Mouse (Mus musculus): ENCODE measurements around the gene Abcg8. TPM values are rescaled to one million over a fixed set of nuclear protein-coding genes. Genes with fewer than 3 reads are reported as not detected.

Gene Abcg8
- polyA plus RNA-seq (2012; ENCODE audit: insufficient read depth, low replicate concordance) = 0.04 and 1.2 TPM in 2 replicates

DNA sequence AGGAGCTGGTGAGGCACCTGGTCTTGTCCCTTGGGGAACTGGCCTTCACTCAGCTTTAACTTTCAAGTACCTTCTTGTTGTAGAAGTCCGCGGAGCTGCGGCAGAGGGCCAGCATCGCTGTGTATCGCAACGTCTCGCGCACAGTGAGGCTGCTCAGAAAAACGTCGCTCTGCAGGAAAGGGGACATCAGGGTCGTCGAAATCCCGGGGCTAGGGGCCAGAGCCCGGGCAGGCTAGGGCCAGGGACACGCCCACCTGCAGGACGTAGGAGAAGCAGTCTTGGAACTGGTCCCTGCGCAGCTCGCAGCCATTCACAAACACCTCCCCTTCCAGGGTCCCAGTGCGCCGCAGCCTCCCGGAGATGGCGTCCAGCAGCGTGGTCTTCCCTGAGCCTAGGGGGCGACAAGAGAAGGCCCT, at the start of gene Abcg8:
TSS of gene Abcg8 (plus strand) at position 352 of the 416 bp plus-strand sequence.
- Histone ChIP-seq H3K9me3 (no peaks in the 10 kb centered on the region), H3K36me3 (replicated peaks; ENCODE audit: low read length) (no peaks in the 10 kb centered on the region), H3K4me1 (peaks cover 5% of the 10 kb centered on the region), H3K27me3 (replicated peaks) (peaks cover 63% of the 10 kb centered on the region), H3K4me3 (replicated peaks) (peak within 1 kb of the TSS; percentile 7)
- TF ChIP-seq FLI1 (IDR thresholded peaks at IDR 0.05; ENCODE audit: low read length) = no peak
- TF ChIP-seq GATA1 (IDR thresholded peaks at IDR 0.05; ENCODE audit: borderline replicate concordance, low read length) = no peak

DNA sequence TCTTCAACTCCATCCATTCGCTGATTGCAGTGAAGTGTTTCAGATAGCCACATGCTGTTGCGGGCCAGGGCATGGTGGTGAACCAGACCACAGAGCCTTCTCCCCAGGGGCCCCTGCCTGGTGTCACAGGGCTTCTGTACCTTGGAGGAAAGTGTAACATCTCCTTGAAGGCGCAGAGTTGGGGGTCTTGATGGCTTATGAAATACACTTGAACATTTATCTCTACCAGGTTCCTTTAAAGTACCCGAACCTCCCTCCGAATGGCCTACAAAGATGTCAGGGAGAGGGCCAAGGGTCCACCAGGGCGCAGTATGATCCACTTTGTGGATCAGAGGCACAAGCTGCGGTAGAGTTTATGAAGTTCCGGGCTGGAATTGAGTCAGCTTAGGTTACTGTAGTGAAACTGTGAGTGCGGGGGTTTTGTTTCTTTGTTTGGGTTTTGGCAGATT, 49.2 kb upstream of the Abcg8 start:
- Histone ChIP-seq H3K27me3 (replicated peaks) (peaks cover 4% of the 10 kb centered on the region), H3K36me3 (replicated peaks; ENCODE audit: low read length) (no peaks in the 10 kb centered on the region), H3K4me1 (peaks cover 9% of the 10 kb centered on the region), H3K9me3 (peaks cover 7% of the 10 kb centered on the region), H3K4me3 (replicated peaks) (peak overlapping the region; percentile 26)
- no peak for TF ChIP-seq FLI1 (IDR thresholded peaks at IDR 0.05; ENCODE audit: low read length)
- no peak for TF ChIP-seq GATA1 (IDR thresholded peaks at IDR 0.05; ENCODE audit: borderline replicate concordance, low read length)

DNA sequence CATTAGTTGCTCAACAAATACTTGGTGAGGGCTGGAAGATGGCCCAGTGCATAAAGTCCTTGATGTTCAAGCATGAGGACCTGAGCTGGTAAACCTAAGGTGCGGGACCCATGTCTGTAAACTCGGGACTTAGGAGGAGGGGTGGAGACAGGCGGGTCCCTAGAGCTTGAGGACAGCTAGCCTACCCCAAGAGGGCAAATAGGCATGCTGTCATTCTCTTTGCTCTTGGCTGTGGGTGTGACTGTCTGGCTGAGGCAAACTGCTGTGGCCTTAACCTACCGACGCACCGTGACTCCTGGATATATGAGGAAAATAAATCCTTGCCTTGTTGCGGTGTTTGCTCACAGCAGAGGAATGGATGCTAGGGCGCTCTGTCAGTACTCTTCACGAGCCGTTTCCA, 48.4 kb upstream of the Abcg8 start:
- Histone ChIP-seq H3K4me3 (replicated peaks) (no peak overlapping the region), H3K9me3 (peaks cover 7% of the 10 kb centered on the region), H3K27me3 (replicated peaks) (peaks cover 4% of the 10 kb centered on the region), H3K36me3 (replicated peaks; ENCODE audit: low read length) (no peaks in the 10 kb centered on the region), H3K4me1 (peaks cover 9% of the 10 kb centered on the region)
- TF ChIP-seq FLI1 (IDR thresholded peaks at IDR 0.05; ENCODE audit: low read length) (no peak), GATA1 (IDR thresholded peaks at IDR 0.05; ENCODE audit: borderline replicate concordance, low read length) (no peak)

DNA sequence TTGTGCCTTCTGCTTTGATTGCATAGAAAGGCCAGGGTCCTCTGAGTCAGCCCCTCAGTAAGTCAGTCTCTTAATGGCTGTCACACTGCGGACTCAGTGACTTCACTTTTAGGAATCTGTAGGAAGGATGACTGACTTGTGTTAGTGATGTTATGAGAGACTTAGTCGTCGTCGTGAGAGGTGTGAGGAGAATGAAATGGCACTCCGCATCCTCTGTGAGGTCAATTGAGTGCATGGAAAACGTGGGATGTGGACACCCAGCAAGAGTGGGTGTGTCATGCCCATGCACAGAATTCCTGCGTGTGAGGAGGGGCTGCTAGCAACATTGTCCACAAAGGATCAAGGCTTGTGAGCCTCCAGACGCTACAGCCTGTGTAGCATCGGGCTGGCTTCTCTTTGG, 47.5 kb upstream of the Abcg8 start:
- TF ChIP-seq FLI1 (IDR thresholded peaks at IDR 0.05; ENCODE audit: low read length) = no peak
- no peak for TF ChIP-seq GATA1 (IDR thresholded peaks at IDR 0.05; ENCODE audit: borderline replicate concordance, low read length)
- Histone ChIP-seq H3K36me3 (replicated peaks; ENCODE audit: low read length) (no peaks in the 10 kb centered on the region), H3K27me3 (replicated peaks) (peaks cover 4% of the 10 kb centered on the region), H3K4me1 (peaks cover 13% of the 10 kb centered on the region), H3K4me3 (replicated peaks) (no peak overlapping the region), H3K9me3 (peaks cover 3% of the 10 kb centered on the region)

- H3K4me1 ChIP-seq = peaks cover 5% of the 10 kb centered on the region
- H3K27me3 ChIP-seq (replicated peaks) = peaks cover 2% of the 10 kb centered on the region
- TF ChIP-seq FLI1 (IDR thresholded peaks at IDR 0.05; ENCODE audit: low read length) (no peak), GATA1 (IDR thresholded peaks at IDR 0.05; ENCODE audit: borderline replicate concordance, low read length) (no peak)
- H3K36me3 ChIP-seq (replicated peaks; ENCODE audit: low read length) = no peaks in the 10 kb centered on the region
- no peak overlapping the region for H3K4me3 ChIP-seq (replicated peaks)
- H3K9me3 ChIP-seq = no peaks in the 10 kb centered on the region
These were observed 44.3 kb upstream of the Abcg8 start for GRCm38 (mm10) chr17:84631836-84632235.

DNA sequence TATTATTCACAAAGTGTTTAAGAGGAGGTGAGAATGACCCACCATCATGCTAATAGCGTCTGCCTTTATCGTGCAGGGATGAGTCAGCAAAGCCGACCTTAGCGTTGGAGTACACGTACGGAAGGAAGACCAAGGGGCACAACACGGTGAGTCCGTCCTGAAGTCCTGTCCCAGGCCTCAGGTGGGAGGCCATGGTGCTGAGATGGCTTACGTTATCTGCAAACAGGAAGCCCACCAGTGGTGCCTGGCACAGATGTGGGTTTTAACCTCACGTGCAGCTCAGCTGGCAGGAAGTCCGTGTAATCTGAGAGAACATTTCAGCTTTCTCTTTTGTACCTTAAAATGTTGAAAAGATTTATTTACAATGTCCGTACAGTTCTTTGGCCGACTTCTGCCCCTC, 42.7 kb upstream of the Abcg8 start:
- H3K9me3 ChIP-seq = no peaks in the 10 kb centered on the region
- H3K36me3 ChIP-seq (replicated peaks; ENCODE audit: low read length) = no peaks in the 10 kb centered on the region
- peaks cover 5% of the 10 kb centered on the region for H3K27me3 ChIP-seq (replicated peaks)
- TF ChIP-seq GATA1 (IDR thresholded peaks at IDR 0.05; ENCODE audit: borderline replicate concordance, low read length) (no peak), FLI1 (IDR thresholded peaks at IDR 0.05; ENCODE audit: low read length) (no peak)
- H3K4me3 ChIP-seq (replicated peaks) = peak overlapping the region; percentile 48
- H3K4me1 ChIP-seq = peaks cover 3% of the 10 kb centered on the region

GRCm38 (mm10) chr17:84636328-84636727, 39.8 kb upstream of the Abcg8 start:
- Histone ChIP-seq H3K36me3 (replicated peaks; ENCODE audit: low read length) (no peaks in the 10 kb centered on the region), H3K27me3 (replicated peaks) (peaks cover 3% of the 10 kb centered on the region), H3K9me3 (no peaks in the 10 kb centered on the region), H3K4me1 (peaks cover 3% of the 10 kb centered on the region), H3K4me3 (replicated peaks) (no peak overlapping the region)
- TF ChIP-seq GATA1 (IDR thresholded peaks at IDR 0.05; ENCODE audit: borderline replicate concordance, low read length) (no peak), FLI1 (IDR thresholded peaks at IDR 0.05; ENCODE audit: low read length) (no peak)

- H3K4me1 ChIP-seq = peaks cover 3% of the 10 kb centered on the region
- no peaks in the 10 kb centered on the region for H3K36me3 ChIP-seq (replicated peaks; ENCODE audit: low read length)
- no peak for TF ChIP-seq GATA1 (IDR thresholded peaks at IDR 0.05; ENCODE audit: borderline replicate concordance, low read length)
- no peak for TF ChIP-seq FLI1 (IDR thresholded peaks at IDR 0.05; ENCODE audit: low read length)
- H3K4me3 ChIP-seq (replicated peaks) = no peak overlapping the region
- H3K9me3 ChIP-seq = no peaks in the 10 kb centered on the region
- peaks cover 3% of the 10 kb centered on the region for H3K27me3 ChIP-seq (replicated peaks)
These were observed 38.1 kb upstream of the Abcg8 start for GRCm38 (mm10) chr17:84637971-84638370.

GRCm38 (mm10) chr17:84639796-84640378, 36.2 kb upstream of the Abcg8 start:
- Histone ChIP-seq H3K27me3 (replicated peaks) (peaks cover 3% of the 10 kb centered on the region), H3K4me3 (replicated peaks) (no peak overlapping the region), H3K9me3 (no peaks in the 10 kb centered on the region), H3K4me1 (no peaks in the 10 kb centered on the region), H3K36me3 (replicated peaks; ENCODE audit: low read length) (no peaks in the 10 kb centered on the region)
- TF ChIP-seq FLI1 (IDR thresholded peaks at IDR 0.05; ENCODE audit: low read length) (no peak), GATA1 (IDR thresholded peaks at IDR 0.05; ENCODE audit: borderline replicate concordance, low read length) (no peak)

DNA sequence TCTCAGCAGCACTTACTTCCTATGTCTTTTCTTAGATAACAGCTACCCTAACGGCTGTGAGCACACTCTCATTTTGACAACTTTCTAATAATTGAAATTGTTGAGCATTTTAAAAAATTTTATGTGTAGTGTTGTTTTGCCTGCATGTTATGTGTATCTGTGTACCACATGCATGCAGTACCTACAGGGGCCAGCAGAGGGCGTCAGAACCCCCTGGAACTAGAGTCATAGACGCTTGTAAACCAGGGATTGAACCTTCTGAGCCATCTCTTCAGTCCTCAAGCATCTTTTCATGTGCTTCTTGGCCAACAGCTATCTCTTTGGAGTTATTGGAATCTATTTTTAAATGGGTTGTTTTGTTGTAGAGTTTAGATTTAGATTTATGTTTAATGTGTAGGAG, 34.2 kb upstream of the Abcg8 start:
- Histone ChIP-seq H3K27me3 (replicated peaks) (peaks cover 3% of the 10 kb centered on the region), H3K9me3 (no peaks in the 10 kb centered on the region), H3K4me3 (replicated peaks) (no peak overlapping the region), H3K36me3 (replicated peaks; ENCODE audit: low read length) (no peaks in the 10 kb centered on the region), H3K4me1 (no peaks in the 10 kb centered on the region)
- TF ChIP-seq FLI1 (IDR thresholded peaks at IDR 0.05; ENCODE audit: low read length) = no peak
- no peak for TF ChIP-seq GATA1 (IDR thresholded peaks at IDR 0.05; ENCODE audit: borderline replicate concordance, low read length)
